Mouse (Mus musculus) midbrain, embryonic 12.5 days (tissue): Measurements from ENCODE around the gene Sbf1. TPM values are rescaled to one million over a fixed set of nuclear protein-coding genes. Genes with fewer than 3 reads are reported as not detected.

Experiments used
- ATAC-seq: fragments of 200-750 bp; cut with Nextera tagmentation; 2 replicates; pipeline ENCODE4 v1.8.0; 2017; ENCODE audit warnings: low read depth, moderate TSS enrichment, moderate library complexity; ENCODE audit not compliant: low FRiP score
- H3K27ac ChIP-seq: fragments of 300-500 bp; sonication (generic); replicated peaks from 2 replicates; pipeline ENCODE4 v1.5.1; 2016; ENCODE audit warnings: mild to moderate bottlenecking
- H3K27me3 ChIP-seq: fragments of 300-500 bp; sonication (generic); 2 replicates; pipeline ENCODE4 v1.6.1; 2016; ENCODE audit warnings: mild to moderate bottlenecking
- H3K36me3 ChIP-seq: fragments of 300-500 bp; sonication (generic); 2 replicates; pipeline ENCODE4 v1.6.1; 2016
- H3K4me1 ChIP-seq: fragments of 300-500 bp; sonication (generic); 2 replicates; pipeline ENCODE4 v1.6.1; 2016
- H3K4me2 ChIP-seq: fragments of 300-500 bp; sonication (generic); replicated peaks from 2 replicates; pipeline ENCODE4 v1.6.1; 2016; ENCODE audit warnings: mild to moderate bottlenecking, moderate library complexity
- H3K4me3 ChIP-seq: fragments of 300-500 bp; sonication (generic); 2 replicates; pipeline ENCODE4 v1.5.1; 2016; ENCODE audit warnings: mild to moderate bottlenecking
- H3K9ac ChIP-seq: fragments of 300-500 bp; sonication (generic); replicated peaks from 2 replicates; pipeline ENCODE4 v1.6.1; 2016; ENCODE audit warnings: mild to moderate bottlenecking, moderate library complexity
- H3K9me3 ChIP-seq: fragments of 300-500 bp; sonication (generic); 2 replicates; pipeline ENCODE4 v1.6.1; 2016; ENCODE audit warnings: mild to moderate bottlenecking
- WGBS: fragments of 180-500 bp; shearing (Covaris S2); methylation state at CpG from one replicate; pipeline ENCODE4 v1.1.7; 2016; 5-methylcytosine and 5-hydroxymethylcytosine counted together
- polyA plus RNA-seq: library from polyadenylated mRNA; unstranded; fragments of >200 nt; fragmentation: Nextera tagmentation; extraction: Ambion mirVana; gene quantifications from 2 replicates; pipeline ENCODE4 v1.2.1, GENCODE M21; 2016

The Sbf1 gene
- polyA plus RNA-seq, 1 experiment from 2014 or later: 94.0 TPM

GRCm38 (mm10) chr15:89293778-89294177, 21.3 kb downstream of the Sbf1 start:
- Histone ChIP-seq H3K4me2 (no peak overlapping the region), H3K27me3 (no peaks in the 10 kb centered on the region), H3K9ac (no peak overlapping the region), H3K4me1 (no peaks in the 10 kb centered on the region), H3K27ac (no peak overlapping the region), H3K36me3 (peaks cover 95% of the 10 kb centered on the region), H3K9me3 (no peaks in the 10 kb centered on the region), H3K4me3 (no peak overlapping the region)
- WGBS: 94% methylated on average over 10 of the region's 10 CpGs
- ATAC-seq: no peak

- Histone ChIP-seq H3K36me3 (peaks cover 98% of the 10 kb centered on the region), H3K9me3 (no peaks in the 10 kb centered on the region), H3K4me3 (no peak overlapping the region), H3K27me3 (no peaks in the 10 kb centered on the region), H3K4me1 (no peaks in the 10 kb centered on the region), H3K4me2 (no peak overlapping the region), H3K9ac (no peak overlapping the region), H3K27ac (no peak overlapping the region)
- no peak for ATAC-seq
- WGBS: 79% methylated on average over 2 of the region's 2 CpGs
Measured at GRCm38 (mm10) chr15:89292795-89293194, 22.3 kb downstream of the Sbf1 start.

- no peak overlapping the region for H3K27ac ChIP-seq
- no peaks in the 10 kb centered on the region for H3K4me1 ChIP-seq
- no peak overlapping the region for H3K4me2 ChIP-seq
- no peak overlapping the region for H3K9ac ChIP-seq
- no peaks in the 10 kb centered on the region for H3K9me3 ChIP-seq
- H3K27me3 ChIP-seq: no peaks in the 10 kb centered on the region
- H3K36me3 ChIP-seq: peaks cover 96% of the 10 kb centered on the region
- ATAC-seq: no peak
- H3K4me3 ChIP-seq: no peak overlapping the region
- 92% methylated on average over 3 of the region's 3 CpGs for WGBS
Measured at GRCm38 (mm10) chr15:89291521-89291920, 23.6 kb downstream of the Sbf1 start.

GRCm38 (mm10) chr15:89289455-89289854, 25.7 kb downstream of the Sbf1 start:
- WGBS: 96% methylated on average over 11 of the region's 11 CpGs
- Histone ChIP-seq H3K4me2 (no peak overlapping the region), H3K9me3 (no peaks in the 10 kb centered on the region), H3K4me3 (no peak overlapping the region), H3K27me3 (no peaks in the 10 kb centered on the region), H3K4me1 (no peaks in the 10 kb centered on the region), H3K27ac (no peak overlapping the region), H3K9ac (no peak overlapping the region), H3K36me3 (peaks cover 94% of the 10 kb centered on the region)
- ATAC-seq: no peak

GRCm38 (mm10) chr15:89288227-89288767, 26.8 kb downstream of the Sbf1 start:
- H3K4me1 ChIP-seq: no peaks in the 10 kb centered on the region
- H3K4me2 ChIP-seq: no peak overlapping the region
- no peak overlapping the region for H3K9ac ChIP-seq
- no peaks in the 10 kb centered on the region for H3K9me3 ChIP-seq
- H3K36me3 ChIP-seq: peaks cover 94% of the 10 kb centered on the region
- no peaks in the 10 kb centered on the region for H3K27me3 ChIP-seq
- H3K27ac ChIP-seq: no peak overlapping the region
- no peak for ATAC-seq
- H3K4me3 ChIP-seq: no peak overlapping the region
- WGBS: 93% methylated on average over 23 of the region's 23 CpGs

- Histone ChIP-seq H3K36me3 (peaks cover 94% of the 10 kb centered on the region), H3K9me3 (no peaks in the 10 kb centered on the region), H3K27me3 (no peaks in the 10 kb centered on the region), H3K4me3 (no peak overlapping the region), H3K4me1 (no peaks in the 10 kb centered on the region), H3K27ac (no peak overlapping the region), H3K4me2 (no peak overlapping the region), H3K9ac (no peak overlapping the region)
- WGBS: 92% methylated on average over 5 of the region's 5 CpGs
- ATAC-seq: no peak
Measured at GRCm38 (mm10) chr15:89286582-89286981, 28.5 kb downstream of the Sbf1 start.

GRCm38 (mm10) chr15:89286114-89286513, 29.0 kb downstream of the Sbf1 start:
- Histone ChIP-seq H3K9ac (no peak overlapping the region), H3K27me3 (no peaks in the 10 kb centered on the region), H3K4me1 (no peaks in the 10 kb centered on the region), H3K36me3 (peaks cover 94% of the 10 kb centered on the region), H3K27ac (no peak overlapping the region), H3K4me3 (no peak overlapping the region), H3K9me3 (no peaks in the 10 kb centered on the region), H3K4me2 (no peak overlapping the region)
- 86% methylated on average over 7 of the region's 7 CpGs for WGBS
- no peak for ATAC-seq

GRCm38 (mm10) chr15:89285478-89285877, 29.6 kb downstream of the Sbf1 start:
- Histone ChIP-seq H3K9ac (no peak overlapping the region), H3K4me2 (no peak overlapping the region), H3K9me3 (no peaks in the 10 kb centered on the region), H3K36me3 (peaks cover 95% of the 10 kb centered on the region), H3K4me3 (no peak overlapping the region), H3K27ac (no peak overlapping the region), H3K27me3 (no peaks in the 10 kb centered on the region), H3K4me1 (no peaks in the 10 kb centered on the region)
- ATAC-seq: no peak
- WGBS: 97% methylated on average over 5 of the region's 5 CpGs

GRCm38 (mm10) chr15:89285004-89285403, 30.1 kb downstream of the Sbf1 start:
- Histone ChIP-seq H3K4me3 (no peak overlapping the region), H3K9ac (no peak overlapping the region), H3K36me3 (peaks cover 95% of the 10 kb centered on the region), H3K4me2 (no peak overlapping the region), H3K27me3 (no peaks in the 10 kb centered on the region), H3K4me1 (no peaks in the 10 kb centered on the region), H3K27ac (no peak overlapping the region), H3K9me3 (no peaks in the 10 kb centered on the region)
- no peak for ATAC-seq

- no peak overlapping the region for H3K9ac ChIP-seq
- 75% methylated on average over 2 of the region's 2 CpGs for WGBS
- no peak for ATAC-seq
- H3K4me1 ChIP-seq: no peaks in the 10 kb centered on the region
- H3K36me3 ChIP-seq: peaks cover 95% of the 10 kb centered on the region
- H3K4me3 ChIP-seq: no peak overlapping the region
- no peaks in the 10 kb centered on the region for H3K9me3 ChIP-seq
- H3K27me3 ChIP-seq: no peaks in the 10 kb centered on the region
- H3K4me2 ChIP-seq: no peak overlapping the region
- H3K27ac ChIP-seq: no peak overlapping the region
Measured at GRCm38 (mm10) chr15:89284094-89284493, 31.0 kb downstream of the Sbf1 start.

- 84% methylated on average over 6 of the region's 6 CpGs for WGBS
- Histone ChIP-seq H3K4me1 (no peaks in the 10 kb centered on the region), H3K27ac (no peak overlapping the region), H3K4me2 (no peak overlapping the region), H3K4me3 (no peak overlapping the region), H3K36me3 (peaks cover 95% of the 10 kb centered on the region), H3K27me3 (no peaks in the 10 kb centered on the region), H3K9me3 (no peaks in the 10 kb centered on the region), H3K9ac (no peak overlapping the region)
- no peak for ATAC-seq
Measured at GRCm38 (mm10) chr15:89282546-89282945, 32.6 kb downstream of the Sbf1 start.

GRCm38 (mm10) chr15:89277366-89277765, 37.7 kb downstream of the Sbf1 start:
- 95% methylated on average over 4 of the region's 4 CpGs for WGBS
- ATAC-seq: no peak
- H3K36me3 ChIP-seq: peaks cover 90% of the 10 kb centered on the region

GRCm38 (mm10) chr15:89275497-89275896, 39.6 kb downstream of the Sbf1 start:
- Histone ChIP-seq H3K9ac (no peak overlapping the region), H3K9me3 (no peaks in the 10 kb centered on the region), H3K4me1 (no peaks in the 10 kb centered on the region), H3K27ac (0 out of 2 replicates have a peak overlapping the region, but pooled peaks have one; percentile 20), H3K36me3 (peaks cover 83% of the 10 kb centered on the region), H3K4me3 (no peak overlapping the region), H3K4me2 (no peak overlapping the region), H3K27me3 (no peaks in the 10 kb centered on the region)
- 60% methylated on average over 3 of the region's 3 CpGs for WGBS
- ATAC-seq: no peak

More at GRCm38 (mm10) chr15:89277366-89277765, 37.7 kb downstream of the Sbf1 start:
- no peaks in the 10 kb centered on the region for H3K9me3 ChIP-seq
- H3K4me1 ChIP-seq: no peaks in the 10 kb centered on the region
- H3K4me3 ChIP-seq: no peak overlapping the region
- no peak overlapping the region for H3K9ac ChIP-seq
- H3K27ac ChIP-seq: no peak overlapping the region
- no peaks in the 10 kb centered on the region for H3K27me3 ChIP-seq
- no peak overlapping the region for H3K4me2 ChIP-seq
